Mouse (Mus musculus): ENCODE data around the gene Rad51ap1. TPM values are rescaled to one million over a fixed set of nuclear protein-coding genes. Genes with fewer than 3 reads are reported as not detected.

Rad51ap1 gene
- polyA plus RNA-seq (2015; fragmentation: Nextera tagmentation; extraction: Ambion mirVana) = 58.2 and 61.5 TPM in 2 replicates

DNA sequence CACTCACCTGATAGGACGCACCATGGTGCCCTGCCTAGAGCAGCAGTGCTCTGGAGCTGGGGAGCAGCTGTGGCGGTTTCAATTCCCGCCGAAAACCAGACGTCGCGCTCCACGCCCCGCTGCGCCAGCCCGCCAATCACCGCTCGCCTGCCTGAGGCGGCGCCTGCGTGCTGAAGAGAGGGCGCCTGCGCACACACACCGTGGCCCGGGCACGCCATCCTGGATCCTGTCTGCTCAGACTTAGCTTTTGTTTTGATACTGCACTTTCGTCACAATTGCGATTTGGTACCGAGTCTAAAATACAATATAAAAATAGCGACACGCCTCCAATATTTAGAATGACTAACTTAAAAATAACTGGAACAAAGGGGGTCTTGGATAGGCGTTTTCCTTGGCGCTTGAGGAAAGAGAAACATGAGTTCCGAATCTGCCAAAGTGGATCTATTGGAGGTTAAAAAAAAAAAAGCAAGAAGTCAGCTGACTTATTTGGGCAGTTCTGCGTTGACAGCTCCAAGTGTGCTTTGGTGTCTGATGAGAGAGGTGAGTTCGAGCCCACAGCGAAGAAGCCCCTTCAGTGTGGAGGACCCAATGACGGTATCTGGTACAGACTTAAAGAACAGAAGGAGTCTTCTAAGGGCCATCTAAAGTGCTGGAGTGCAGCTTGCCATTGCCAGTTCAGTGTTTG, at the start of gene Rad51ap1, which contains the start of gene D6Wsu163e:
Rad51ap1 (minus strand) TSS at position 101 of the 685 bp plus-strand sequence.
D6Wsu163e (plus strand) TSS at position 476 of the 685 bp plus-strand sequence.
- Histone ChIP-seq H3K4me3 (replicated peaks) (peak within 1 kb of the TSS; percentile 85), H3K9me3 (replicated peaks) (no peaks in the 10 kb centered on the region), H3K9ac (peak within 1 kb of the TSS; percentile 74), H3K4me2 (peak within 1 kb of the TSS; percentile 87), H3K27me3 (no peaks in the 10 kb centered on the region), H3K4me1 (peaks cover 31% of the 10 kb centered on the region), H3K36me3 (peaks cover 21% of the 10 kb centered on the region), H3K27ac (peak within 1 kb of the TSS; percentile 63)
- ATAC-seq (replicated peaks; ENCODE audit: low FRiP score) = peak; percentile 99
- WGBS = under 1% methylated on average over 33 of the region's 33 CpGs

- H3K4me2 ChIP-seq = no peak overlapping the region
- no peaks in the 10 kb centered on the region for H3K27me3 ChIP-seq
- no peaks in the 10 kb centered on the region for H3K36me3 ChIP-seq
- H3K4me1 ChIP-seq = no peaks in the 10 kb centered on the region
- H3K9me3 ChIP-seq (replicated peaks) = no peaks in the 10 kb centered on the region
- no peak overlapping the region for H3K9ac ChIP-seq
- 0 out of 2 replicates have a peak overlapping the region, but pooled peaks have one; percentile 32 for H3K27ac ChIP-seq
- no peak overlapping the region for H3K4me3 ChIP-seq (replicated peaks)
- 56% methylated on average over 5 of the region's 5 CpGs for WGBS
- no peak for ATAC-seq (replicated peaks; ENCODE audit: low FRiP score)
Observed at GRCm38 (mm10) chr6:126981539-126982234, 42.3 kb upstream of the Rad51ap1 start.

- H3K36me3 ChIP-seq = peaks cover 35% of the 10 kb centered on the region
- no peak overlapping the region for H3K4me2 ChIP-seq
- H3K4me3 ChIP-seq (replicated peaks) = no peak overlapping the region
- no peaks in the 10 kb centered on the region for H3K9me3 ChIP-seq (replicated peaks)
- ATAC-seq (replicated peaks; ENCODE audit: low FRiP score) = no peak
- H3K9ac ChIP-seq = no peak overlapping the region
- H3K27ac ChIP-seq = no peak overlapping the region
- no peaks in the 10 kb centered on the region for H3K27me3 ChIP-seq
- 87% methylated on average over 14 of the region's 14 CpGs for WGBS
- H3K4me1 ChIP-seq = no peaks in the 10 kb centered on the region
Observed at GRCm38 (mm10) chr6:126966241-126967026, 27.0 kb upstream of the Rad51ap1 start.

DNA sequence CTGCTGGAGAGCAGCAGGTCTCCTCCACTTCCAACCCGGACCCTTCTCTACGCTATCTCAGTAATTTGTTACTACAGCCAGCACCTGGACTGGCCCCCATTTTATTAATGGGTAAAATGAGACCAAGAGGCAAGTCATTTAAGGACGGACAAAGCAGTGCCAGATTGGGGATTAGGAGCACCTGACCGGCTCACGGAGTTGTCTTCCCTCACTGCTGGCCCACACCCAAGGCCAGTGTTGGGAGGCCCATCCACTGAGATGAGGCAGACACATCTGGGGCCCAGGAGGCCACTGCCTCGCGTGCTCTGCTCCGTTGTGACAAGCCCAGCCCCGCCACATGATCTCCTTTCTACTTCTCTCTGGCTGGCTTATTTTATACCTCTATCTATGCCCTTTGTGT, 24.0 kb upstream of the Rad51ap1 start:
- Histone ChIP-seq H3K27me3 (no peaks in the 10 kb centered on the region), H3K27ac (no peak overlapping the region), H3K9ac (no peak overlapping the region), H3K4me3 (replicated peaks) (no peak overlapping the region), H3K36me3 (peaks cover 30% of the 10 kb centered on the region), H3K4me2 (no peak overlapping the region), H3K9me3 (replicated peaks) (no peaks in the 10 kb centered on the region), H3K4me1 (no peaks in the 10 kb centered on the region)
- WGBS = 89% methylated on average over 9 of the region's 9 CpGs
- no peak for ATAC-seq (replicated peaks; ENCODE audit: low FRiP score)

DNA sequence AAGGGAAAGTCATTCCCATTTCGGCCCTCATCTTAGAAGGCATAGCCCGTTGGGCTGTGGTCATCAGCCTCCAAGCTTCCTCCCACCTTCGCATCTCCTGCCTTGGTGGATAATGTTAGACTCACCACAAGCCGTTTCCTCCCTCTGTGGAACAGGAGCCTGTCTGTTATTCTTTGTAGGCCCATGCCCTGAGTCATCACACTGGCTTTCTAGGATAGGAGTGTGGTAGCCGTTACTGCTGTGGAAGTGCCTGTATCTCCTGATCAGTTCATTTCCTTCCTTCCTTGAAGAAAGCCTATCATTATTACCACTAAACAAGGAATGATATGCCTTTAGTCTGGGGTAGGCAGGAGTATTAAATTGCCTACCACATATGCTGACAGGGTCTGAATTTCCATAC, 23.3 kb upstream of the Rad51ap1 start:
- Histone ChIP-seq H3K4me2 (no peak overlapping the region), H3K4me1 (no peaks in the 10 kb centered on the region), H3K27me3 (no peaks in the 10 kb centered on the region), H3K27ac (no peak overlapping the region), H3K36me3 (peaks cover 28% of the 10 kb centered on the region), H3K4me3 (replicated peaks) (no peak overlapping the region), H3K9me3 (replicated peaks) (no peaks in the 10 kb centered on the region), H3K9ac (no peak overlapping the region)
- WGBS = 84% methylated on average over 5 of the region's 5 CpGs
- no peak for ATAC-seq (replicated peaks; ENCODE audit: low FRiP score)

- Histone ChIP-seq H3K27me3 (no peaks in the 10 kb centered on the region), H3K9me3 (replicated peaks) (no peaks in the 10 kb centered on the region), H3K4me1 (no peaks in the 10 kb centered on the region), H3K36me3 (peaks cover 31% of the 10 kb centered on the region), H3K4me3 (replicated peaks) (no peak overlapping the region), H3K27ac (no peak overlapping the region), H3K4me2 (no peak overlapping the region), H3K9ac (no peak overlapping the region)
- no peak for ATAC-seq (replicated peaks; ENCODE audit: low FRiP score)
- WGBS = 85% methylated on average over 8 of the region's 8 CpGs
Observed at GRCm38 (mm10) chr6:126961371-126962018, 22.1 kb upstream of the Rad51ap1 start.

DNA sequence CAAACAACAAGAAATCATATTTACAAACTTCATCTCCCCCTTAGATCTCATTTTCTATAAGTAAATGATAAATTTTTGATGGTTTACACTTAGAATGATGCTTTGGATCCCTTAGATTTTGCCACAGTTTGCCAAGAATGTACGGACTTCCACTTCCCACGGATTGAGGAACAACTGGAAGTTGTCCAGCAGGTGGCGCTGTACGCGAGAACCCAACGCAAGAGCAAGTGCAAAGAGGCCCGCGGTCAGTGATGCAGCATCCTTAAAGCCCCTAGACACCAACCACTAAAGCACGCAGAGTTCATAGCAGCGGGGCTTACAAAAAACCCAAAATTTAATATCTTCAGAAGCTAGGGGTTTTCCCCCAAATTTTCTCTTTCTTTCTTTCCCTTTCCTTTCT, 16.3 kb upstream of the Rad51ap1 start:
- Histone ChIP-seq H3K36me3 (peaks cover 44% of the 10 kb centered on the region), H3K9ac (no peak overlapping the region), H3K9me3 (replicated peaks) (no peaks in the 10 kb centered on the region), H3K4me2 (no peak overlapping the region), H3K27ac (no peak overlapping the region), H3K4me1 (no peaks in the 10 kb centered on the region), H3K27me3 (no peaks in the 10 kb centered on the region), H3K4me3 (replicated peaks) (no peak overlapping the region)
- ATAC-seq (replicated peaks; ENCODE audit: low FRiP score) = no peak
- 12% methylated on average over 10 of the region's 10 CpGs for WGBS

- no peak for ATAC-seq (replicated peaks; ENCODE audit: low FRiP score)
- WGBS = 93% methylated on average over 4 of the region's 4 CpGs
Observed at GRCm38 (mm10) chr6:126948336-126948735, 8.9 kb upstream of the Rad51ap1 start.

DNA sequence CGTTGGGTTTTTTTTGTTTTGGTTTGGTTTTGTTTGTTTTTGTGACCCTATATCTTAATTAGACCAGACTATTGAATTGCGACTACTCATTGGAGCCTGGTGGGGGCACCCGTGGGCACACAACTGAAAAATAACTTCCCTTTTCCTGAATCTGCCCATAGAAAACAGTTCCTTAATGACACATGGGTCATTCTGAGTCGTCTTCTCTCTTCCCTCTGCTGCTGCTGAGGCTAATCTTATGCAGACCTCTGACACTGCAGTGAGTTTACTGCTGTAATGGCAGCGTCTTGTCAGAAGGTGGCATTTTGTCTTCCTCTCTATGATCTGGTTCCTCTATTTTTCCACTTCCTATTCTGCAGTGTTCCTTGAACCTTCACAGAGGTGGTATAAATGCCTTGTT, 1.1 kb upstream of the Rad51ap1 start:
- Histone ChIP-seq H3K36me3 (peaks cover 29% of the 10 kb centered on the region), H3K9me3 (replicated peaks) (no peaks in the 10 kb centered on the region), H3K9ac (peak overlapping the region; percentile 43), H3K4me1 (peaks cover 31% of the 10 kb centered on the region), H3K27ac (no peak overlapping the region), H3K4me2 (peak overlapping the region; percentile 87), H3K27me3 (no peaks in the 10 kb centered on the region), H3K4me3 (replicated peaks) (peak overlapping the region; percentile 85)
- ATAC-seq (replicated peaks; ENCODE audit: low FRiP score) = no peak
- under 1% methylated on average over 5 of the region's 5 CpGs for WGBS

More at GRCm38 (mm10) chr6:126948336-126948735, 8.9 kb upstream of the Rad51ap1 start:
- no peak overlapping the region for H3K4me3 ChIP-seq (replicated peaks)
- H3K9ac ChIP-seq = no peak overlapping the region
- no peaks in the 10 kb centered on the region for H3K27me3 ChIP-seq
- H3K27ac ChIP-seq = no peak overlapping the region
- H3K9me3 ChIP-seq (replicated peaks) = no peaks in the 10 kb centered on the region
- H3K4me2 ChIP-seq = no peak overlapping the region
- peaks cover 56% of the 10 kb centered on the region for H3K36me3 ChIP-seq
- no peaks in the 10 kb centered on the region for H3K4me1 ChIP-seq

GRCm38 (mm10) chr6:126938853-126939486, 417 bp downstream of the Rad51ap1 start:
- Histone ChIP-seq H3K27ac (peak overlapping the region; percentile 63), H3K36me3 (peaks cover 22% of the 10 kb centered on the region), H3K9me3 (replicated peaks) (no peaks in the 10 kb centered on the region), H3K4me3 (replicated peaks) (peak overlapping the region; percentile 85), H3K4me2 (peak overlapping the region; percentile 87), H3K9ac (peak overlapping the region; percentile 74), H3K4me1 (peaks cover 31% of the 10 kb centered on the region), H3K27me3 (no peaks in the 10 kb centered on the region)
- ATAC-seq (replicated peaks; ENCODE audit: low FRiP score) = 0 out of 2 replicates have a peak, but pooled peaks have one; percentile 5
- WGBS = under 1% methylated on average over 29 of the region's 31 CpGs

DNA sequence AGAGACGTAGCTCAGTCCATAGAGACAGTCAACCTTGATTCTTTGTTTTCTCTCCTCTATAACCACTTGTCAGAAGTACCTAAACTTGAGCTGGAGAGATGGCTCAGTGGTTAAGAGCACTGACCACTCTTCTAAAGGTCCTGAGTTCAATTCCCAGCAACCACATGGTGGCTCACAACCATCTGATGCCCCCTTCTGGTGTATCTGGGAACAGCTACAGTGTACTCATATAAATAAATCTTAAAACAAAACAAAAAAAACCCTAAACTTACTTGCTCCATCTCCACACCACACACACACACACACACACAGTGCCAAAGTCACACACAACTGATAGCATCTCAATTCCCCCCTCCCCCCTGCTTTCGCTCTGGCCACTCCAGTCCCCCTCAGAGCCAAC, 1.3 kb downstream of the Rad51ap1 start:
- Histone ChIP-seq H3K36me3 (peaks cover 23% of the 10 kb centered on the region), H3K4me1 (peaks cover 31% of the 10 kb centered on the region), H3K4me3 (replicated peaks) (peak overlapping the region; percentile 85), H3K9me3 (replicated peaks) (no peaks in the 10 kb centered on the region), H3K27me3 (no peaks in the 10 kb centered on the region), H3K27ac (no peak overlapping the region), H3K9ac (peak overlapping the region; percentile 74; the same call in 1 of the 2 replicates), H3K4me2 (peak overlapping the region; percentile 87)
- 76% methylated on average over 2 of the region's 2 CpGs for WGBS
- ATAC-seq (replicated peaks; ENCODE audit: low FRiP score) = no peak

Data from kidney, embryonic 15.5 days (tissue).